Mouse (Mus musculus) G1E-ER4 (cell line): Measurements from ENCODE around the gene Irf6. TPM values are rescaled to one million over a fixed set of nuclear protein-coding genes. Genes with fewer than 3 reads are reported as not detected.

Source experiments
- GATA1 ChIP-seq: IDR thresholded peaks from one replicate; pipeline ENCODE4 v1.8.0; 2012; ENCODE audit warnings: low read length, inconsistent platforms
- polyA plus RNA-seq: library from polyadenylated mRNA; stranded (reverse); fragments of >175 nt; gene quantifications from 2 replicates; pipeline ENCODE4 v1.2.3, GENCODE M21; 2012

The Irf6 gene
- polyA plus RNA-seq, 1 experiment = 0.08 TPM

DNA sequence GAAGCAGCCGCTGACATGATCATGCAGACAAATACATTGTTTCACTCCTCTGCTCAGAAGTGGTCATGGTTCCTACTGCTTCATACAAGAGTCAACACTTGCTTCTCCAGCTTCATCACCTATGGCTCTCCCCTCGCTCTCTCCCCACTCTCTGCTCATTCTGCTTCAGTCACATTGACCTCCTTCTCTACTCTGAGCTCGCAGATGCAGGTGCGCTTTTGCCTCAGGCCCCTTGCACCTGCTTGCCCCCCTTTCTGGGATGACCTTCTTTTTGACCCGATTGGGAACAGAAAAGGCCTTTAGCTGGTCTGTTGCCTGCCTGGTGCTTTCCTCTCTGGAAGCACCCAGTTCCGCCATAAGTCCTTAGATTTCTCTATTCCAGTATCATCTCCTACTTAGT lies 8.4 kb upstream of the Irf6 start:
- TF ChIP-seq GATA1 = no peak

DNA sequence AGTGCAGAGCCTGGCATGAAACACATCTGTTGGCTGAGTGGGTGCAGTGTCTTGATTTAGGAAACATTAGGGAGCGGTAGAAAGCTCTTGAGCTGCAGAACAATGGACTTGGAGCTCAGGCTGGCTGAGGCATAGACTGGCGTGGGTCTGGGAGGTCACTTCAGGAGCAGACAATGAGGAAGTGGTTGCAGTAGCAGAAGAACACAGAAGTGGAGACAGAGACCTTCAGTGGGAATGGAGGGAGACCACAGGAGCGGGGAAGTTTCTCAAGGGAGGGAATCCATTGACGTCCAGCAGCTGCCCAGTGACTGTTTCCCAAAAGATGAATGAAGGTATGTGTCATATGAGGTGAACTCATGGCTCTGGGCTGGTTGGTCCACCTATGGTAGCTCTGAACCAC lies 7.8 kb upstream of the Irf6 start:
- no peak for TF ChIP-seq GATA1

DNA sequence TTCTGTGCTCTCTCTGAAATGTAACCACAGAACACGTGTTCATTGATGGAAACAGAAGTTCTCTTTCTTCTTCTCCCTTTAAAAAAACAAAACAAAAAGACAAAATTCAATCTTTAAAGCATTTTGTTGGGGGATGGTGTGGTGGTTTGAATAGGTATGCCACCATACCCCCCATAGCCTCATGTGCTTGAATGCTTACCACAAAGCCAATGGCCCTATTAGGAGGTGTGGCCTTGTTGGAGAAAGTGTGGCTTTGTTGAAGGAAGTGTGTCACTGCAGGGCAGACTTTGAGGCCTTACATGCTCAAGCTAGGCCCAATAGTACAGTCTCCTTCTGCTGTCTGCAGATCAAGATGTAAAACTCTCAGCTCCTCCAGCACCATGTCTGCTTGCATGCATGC lies 6.5 kb upstream of the Irf6 start:
- no peak for TF ChIP-seq GATA1

DNA sequence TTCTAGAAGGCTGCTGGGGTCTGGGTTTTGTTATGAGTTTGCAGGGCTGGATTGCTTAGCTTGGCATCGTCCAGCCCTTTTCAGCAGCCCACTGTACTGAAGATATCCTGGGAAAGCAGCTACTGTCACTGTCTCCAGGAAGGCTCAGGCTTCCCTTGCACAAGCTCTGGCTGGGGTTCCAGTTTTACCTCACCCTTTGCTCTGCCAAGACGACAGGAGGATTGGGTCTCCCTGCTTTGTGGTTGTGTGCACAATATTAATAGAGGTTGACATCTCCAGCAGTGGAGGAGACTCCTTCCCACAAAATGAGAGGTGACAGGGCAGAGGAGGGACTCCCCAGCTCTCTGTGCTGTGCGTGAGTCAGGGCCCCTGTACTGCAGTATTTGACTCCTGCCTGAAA lies 3.7 kb upstream of the Irf6 start:
- no peak for TF ChIP-seq GATA1

DNA sequence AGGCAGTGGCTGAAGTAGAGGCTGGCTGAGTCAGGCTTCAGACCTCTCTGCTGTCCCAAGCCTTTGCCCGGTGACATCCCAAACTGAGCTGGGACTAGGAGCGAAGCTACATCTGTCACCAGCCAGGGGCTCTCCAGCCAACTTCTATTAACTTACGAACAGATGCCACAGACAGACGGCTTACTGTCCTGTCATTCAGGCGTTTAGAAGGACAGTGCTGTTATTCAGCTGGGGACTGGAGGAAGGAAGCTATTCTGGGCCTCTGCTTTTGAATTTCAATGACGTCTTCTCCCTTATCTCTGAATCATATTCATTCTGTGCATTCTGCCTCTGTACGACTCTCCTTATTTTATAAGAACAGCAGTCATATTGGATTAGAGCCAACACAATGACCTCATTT lies 1.8 kb upstream of the Irf6 start:
- TF ChIP-seq GATA1 = no peak

DNA sequence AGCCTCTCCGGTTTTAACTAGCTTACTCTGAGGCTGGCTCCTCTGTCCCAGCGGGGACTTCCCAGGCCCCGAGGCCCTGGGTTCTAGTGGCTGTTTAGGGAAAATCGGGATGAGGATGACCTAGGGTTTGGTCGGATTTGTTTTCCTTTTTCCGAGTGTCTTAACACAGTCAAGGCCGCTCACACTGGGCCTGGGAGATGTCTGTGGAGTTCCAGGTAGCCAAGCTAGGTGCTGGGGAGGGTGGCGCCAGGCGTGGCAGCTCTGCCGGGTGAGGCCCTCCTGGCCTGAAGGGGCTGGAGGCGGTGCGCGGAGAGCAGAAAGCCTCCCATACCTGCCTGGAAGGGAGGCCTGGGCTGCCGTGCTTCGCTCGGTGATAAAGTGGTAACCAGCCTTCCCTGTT lies 650 bp downstream of the Irf6 start:
- TF ChIP-seq GATA1 = no peak

DNA sequence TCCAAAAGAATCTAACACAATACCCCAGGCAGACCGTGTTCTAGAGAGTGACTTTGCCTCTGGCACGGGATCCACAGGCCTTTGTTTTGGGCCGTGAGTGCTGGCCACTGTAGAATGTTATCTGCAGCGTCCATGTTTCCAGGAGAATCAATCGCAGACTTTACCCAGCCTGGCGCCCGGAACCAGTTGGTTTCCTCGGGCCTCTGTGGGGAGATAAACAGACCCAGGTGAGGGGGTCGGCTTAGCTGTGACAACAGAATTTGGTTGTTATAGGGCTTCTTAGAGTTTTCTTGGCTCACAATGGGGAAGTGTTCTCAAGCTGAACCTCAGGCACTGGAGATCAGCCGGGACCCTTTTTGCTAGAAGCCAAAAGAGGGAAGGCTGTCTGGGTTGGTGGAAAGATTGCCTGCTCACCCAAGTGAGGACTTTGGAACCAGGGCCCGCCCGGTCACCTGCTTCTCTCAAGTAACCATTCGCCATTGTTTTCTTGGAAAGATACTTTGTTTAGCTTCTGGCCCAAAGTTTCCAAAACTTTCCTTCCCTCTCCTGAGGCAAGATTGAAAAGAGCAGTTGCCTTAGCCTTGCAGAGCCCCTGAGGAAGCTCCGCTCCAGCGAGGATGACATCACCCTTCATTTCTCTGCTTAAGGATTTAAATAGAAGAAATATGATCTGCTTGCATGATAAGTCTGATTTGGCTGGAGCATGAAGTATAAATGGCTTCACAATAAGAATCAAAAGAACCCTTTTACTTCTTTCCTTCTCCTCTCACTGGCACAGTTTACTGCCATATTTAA lies 3.6 kb downstream of the Irf6 start:
- TF ChIP-seq GATA1 = no peak

DNA sequence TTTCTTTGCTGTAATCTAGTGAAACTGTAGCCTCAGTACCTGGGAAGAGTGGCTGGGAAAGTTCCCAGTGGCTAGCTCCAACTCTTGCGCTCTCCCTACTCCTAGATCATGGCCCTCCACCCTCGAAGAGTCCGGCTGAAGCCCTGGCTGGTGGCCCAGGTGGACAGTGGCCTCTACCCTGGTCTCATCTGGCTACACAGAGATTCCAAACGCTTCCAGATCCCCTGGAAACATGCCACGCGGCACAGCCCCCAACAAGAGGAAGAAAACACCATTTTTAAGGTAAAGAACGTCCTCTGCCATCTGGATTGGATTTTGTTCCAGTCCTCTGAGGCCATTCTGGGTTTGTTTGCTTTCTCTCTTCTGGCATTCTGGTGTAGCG lies 4.2 kb downstream of the Irf6 start:
- no peak for TF ChIP-seq GATA1

DNA sequence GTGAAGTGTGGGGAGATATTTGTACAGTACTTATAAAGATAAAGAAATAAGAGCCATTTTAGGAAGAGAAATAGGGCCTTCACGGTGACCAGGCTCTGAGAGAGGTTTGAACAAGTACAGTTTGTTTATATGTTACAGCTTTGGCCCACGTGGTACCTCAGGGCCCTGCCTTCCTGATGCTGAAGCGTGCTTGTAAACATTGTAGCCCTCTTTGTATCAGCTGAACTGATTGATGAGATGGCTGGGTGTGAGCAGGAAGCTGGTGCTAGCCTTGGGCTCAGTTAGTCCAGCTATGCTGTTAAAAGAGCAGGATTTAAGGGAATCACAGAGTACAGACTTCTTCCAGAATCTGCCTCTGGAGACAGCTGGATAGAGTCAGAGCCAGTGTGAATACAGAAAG lies 6.3 kb downstream of the Irf6 start:
- no peak for TF ChIP-seq GATA1

DNA sequence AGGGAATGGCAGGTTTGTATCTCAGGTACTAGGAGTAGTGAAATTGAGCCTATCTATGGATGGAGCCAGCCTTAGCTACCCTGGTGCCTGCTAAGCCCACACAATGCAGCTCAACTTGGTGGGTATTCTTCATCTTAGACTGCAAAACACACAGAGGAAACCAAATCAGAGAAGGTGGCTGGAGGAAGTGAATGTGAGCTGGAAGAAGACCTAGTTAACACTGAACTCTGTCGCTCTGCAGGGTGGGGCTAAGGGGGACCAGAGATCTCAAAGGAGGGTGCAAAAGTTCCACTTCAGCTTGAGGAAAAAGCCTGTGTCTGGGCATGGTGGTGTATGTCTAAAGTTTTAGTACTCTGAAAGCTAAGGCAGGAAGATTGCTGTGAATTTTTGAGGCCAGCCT lies 6.7 kb downstream of the Irf6 start:
- no peak for TF ChIP-seq GATA1

DNA sequence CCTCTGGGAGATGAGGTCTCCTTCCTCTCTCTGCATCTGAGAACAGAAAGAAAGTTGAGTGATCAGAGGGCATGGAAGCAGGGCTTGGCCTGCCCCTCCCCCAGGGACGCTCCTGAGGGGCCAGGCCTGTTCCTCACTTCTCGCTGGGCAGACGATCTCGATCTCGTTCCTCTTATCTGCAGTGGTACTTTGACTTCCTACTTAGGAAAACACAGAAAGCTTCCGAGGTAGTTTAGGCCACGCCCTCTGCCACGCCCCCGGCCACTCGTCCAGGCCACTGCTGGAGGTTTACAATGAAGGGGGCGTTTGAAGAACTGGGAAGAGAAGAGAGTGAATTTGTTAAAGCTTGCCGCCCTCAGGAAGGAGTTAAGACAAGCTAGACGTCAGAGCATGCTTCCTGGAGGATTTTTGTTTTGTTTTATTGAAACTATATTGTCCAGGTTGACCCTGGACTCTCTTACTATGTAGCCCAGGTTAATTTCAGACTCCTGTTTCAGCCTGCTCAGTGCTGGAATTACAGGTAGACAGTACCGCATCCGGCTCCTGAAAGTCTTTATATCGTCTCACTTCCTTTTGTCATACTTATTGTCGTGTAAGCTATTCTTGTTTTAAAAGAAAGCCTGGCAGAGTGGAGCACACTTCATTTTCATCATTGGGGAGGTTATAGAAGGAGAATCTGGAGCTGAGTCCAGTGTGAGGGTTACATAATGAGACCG lies 7.6 kb downstream of the Irf6 start:
- no peak for TF ChIP-seq GATA1

DNA sequence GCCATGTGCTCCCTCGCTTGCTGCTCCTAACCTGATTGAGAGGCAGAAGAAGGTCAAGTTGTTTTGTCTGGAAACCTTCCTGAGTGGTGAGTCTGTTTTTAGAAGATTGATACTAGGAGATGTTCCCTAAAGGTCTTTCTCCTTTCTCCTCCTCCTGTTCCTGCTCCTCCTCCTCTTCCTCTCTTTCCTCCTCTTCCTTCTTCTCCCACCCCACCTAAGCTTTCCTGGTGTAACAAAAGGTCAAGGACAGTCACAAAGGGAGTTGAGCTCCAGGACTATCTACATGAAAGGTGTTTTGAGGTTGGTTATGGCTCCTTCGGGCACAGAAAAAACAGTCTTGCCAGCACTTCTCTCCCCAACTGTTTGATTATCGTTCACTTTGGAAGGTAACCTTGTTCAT lies 14.8 kb downstream of the Irf6 start, which contains the start of gene A130010J15Rik:
Gene A130010J15Rik (plus strand): TSS at position 301 of the 400 bp plus-strand sequence.
- TF ChIP-seq GATA1 = no peak

DNA sequence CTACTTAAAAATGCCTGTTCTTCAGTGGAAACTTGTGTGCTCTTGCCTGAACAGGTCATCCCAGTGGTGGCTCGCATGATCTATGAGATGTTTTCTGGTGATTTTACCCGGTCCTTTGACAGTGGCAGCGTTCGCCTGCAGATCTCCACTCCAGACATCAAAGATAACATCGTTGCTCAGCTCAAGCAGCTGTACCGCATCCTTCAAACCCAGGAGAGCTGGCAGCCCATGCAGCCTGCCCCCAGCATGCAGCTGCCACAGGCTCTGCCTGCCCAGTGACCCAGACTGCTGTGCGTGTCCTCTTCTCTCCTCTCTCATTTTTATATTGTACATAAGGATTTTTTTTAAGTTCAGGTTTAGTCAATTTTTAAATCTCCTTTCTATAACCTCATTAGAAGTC lies 16.3 kb downstream of the Irf6 start:
- TF ChIP-seq GATA1 = no peak

DNA sequence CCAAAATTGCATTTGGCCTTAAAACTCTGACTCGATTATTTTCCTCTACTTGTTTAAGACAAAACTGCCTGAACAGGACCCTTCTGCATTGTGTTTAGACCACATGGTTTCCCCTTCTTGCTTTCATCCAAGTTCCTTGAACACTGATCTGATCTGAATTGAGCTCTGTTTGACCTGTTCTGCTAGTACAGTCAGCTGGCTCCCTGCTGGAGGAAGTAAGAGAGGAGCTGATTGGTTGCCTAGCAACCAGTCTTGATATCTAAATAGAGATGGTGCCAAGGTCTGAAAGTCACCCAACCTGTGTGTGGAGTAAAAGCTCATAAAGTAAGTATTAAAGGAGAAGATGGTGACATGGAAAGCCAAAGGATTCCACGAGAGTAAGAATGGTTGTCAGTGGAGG lies 16.9 kb downstream of the Irf6 start:
- no peak for TF ChIP-seq GATA1

DNA sequence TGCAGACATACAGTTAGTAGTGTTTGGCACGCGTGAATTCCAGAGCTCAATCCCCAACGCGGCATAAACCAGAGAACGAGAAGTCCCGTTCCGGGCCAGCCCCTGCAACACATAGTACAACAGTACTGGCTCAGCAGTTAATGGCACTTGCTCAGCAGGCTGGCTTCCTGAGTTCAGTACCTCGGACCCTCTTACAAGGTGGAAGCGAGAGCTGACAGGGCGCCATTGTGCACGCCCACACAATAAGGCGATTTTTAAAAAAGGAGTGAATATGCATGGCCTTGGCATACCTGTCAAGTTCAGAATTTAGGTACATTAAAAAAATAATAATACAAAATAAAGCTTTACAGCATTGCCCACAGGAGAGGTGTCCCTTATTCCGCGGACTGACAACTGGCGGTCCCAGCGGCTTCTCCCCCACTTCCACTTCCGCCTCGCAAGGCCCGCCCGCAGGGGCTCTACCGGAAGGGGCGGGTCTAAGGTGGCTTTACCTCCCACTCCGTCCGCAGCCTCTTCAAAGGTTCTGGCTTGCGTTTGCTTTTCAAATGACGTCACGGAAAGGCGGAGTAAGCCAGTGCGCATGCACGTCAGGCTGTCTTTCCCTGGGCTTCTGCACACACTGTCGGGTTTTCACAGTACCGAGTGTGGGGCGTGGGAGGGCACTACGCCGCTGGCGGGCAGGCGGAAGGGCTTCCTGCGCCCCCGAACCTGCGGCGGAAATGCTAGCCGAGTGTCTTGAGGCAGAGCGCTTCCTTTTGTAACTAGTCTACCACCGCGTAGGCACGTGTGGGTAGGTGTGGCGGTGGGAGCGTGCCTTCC lies 20.3 kb downstream of the Irf6 start:
- no peak for TF ChIP-seq GATA1

DNA sequence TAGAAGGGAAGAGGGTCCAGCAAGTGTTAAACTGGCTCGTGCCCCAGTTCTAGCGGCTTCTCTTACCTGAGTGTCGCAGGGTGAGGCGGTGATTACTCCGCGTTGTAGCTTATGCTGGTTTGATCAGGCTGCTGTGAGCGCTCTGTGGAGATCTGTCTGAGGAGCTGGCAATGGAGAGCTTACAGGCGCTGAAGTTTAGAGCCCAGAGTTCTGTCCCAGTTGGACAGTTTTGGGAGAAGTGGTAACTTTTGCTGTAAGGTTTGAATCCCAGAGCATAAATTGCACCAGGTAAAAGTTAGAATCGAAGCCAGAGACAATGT lies 20.9 kb downstream of the Irf6 start:
- no peak for TF ChIP-seq GATA1
